Mouse (Mus musculus): ENCODE measurements around the gene Olfr544.
"Not testable (repeated sequence)": the region's sequence is repeated elsewhere in the genome, so short reads cannot be mapped to it uniquely, and the experiment has no call there.

- not testable (repeated sequence) for TF ChIP-seq CTCF (IDR thresholded peaks at IDR 0.05; ENCODE audit: borderline replicate concordance, control insufficient read depth, extremely low read depth, insufficient read depth, low read length, poor library complexity); POLR2A (IDR thresholded peaks at IDR 0.05; ENCODE audit: control insufficient read depth, extremely low read depth, insufficient read depth, low read length, poor library complexity)
Observed at GRCm38 (mm10) chr7:102494416-102494815, 6.3 kb upstream of the Olfr544 start.
